Mouse (Mus musculus) neural tube, embryonic 11.5 days (tissue): ENCODE results near the gene Egfr. TPM values are rescaled to one million over a fixed set of nuclear protein-coding genes. Genes with fewer than 3 reads are reported as not detected.
A peak's percentile ranks its signal among the peaks of the same experiment; 100 is the strongest.

ENCODE experiments used
- ATAC-seq: fragments of 200-750 bp; cut with Nextera tagmentation; 2 replicates; pipeline ENCODE4 v1.8.0; 2017; ENCODE audit warnings: moderate number of reproducible peaks, mild to moderate bottlenecking, moderate TSS enrichment, moderate library complexity; ENCODE audit not compliant: insufficient read depth, low FRiP score, low TSS enrichment
- DNase-seq: peaks from one replicate; pipeline ENCODE4 v3.0.0-alpha.2; 2015; ENCODE audit warnings: low spot score
- H3K27ac ChIP-seq: fragments of 300-500 bp; sonication (generic); 2 replicates; pipeline ENCODE4 v1.5.1; 2014; ENCODE audit warnings: low read depth, mild to moderate bottlenecking, low read length
- H3K27me3 ChIP-seq: fragments of 300-500 bp; sonication (generic); 2 replicates; pipeline ENCODE4 v1.6.1; 2014; ENCODE audit warnings: mild to moderate bottlenecking, low read length, mixed read lengths; ENCODE audit not compliant: control insufficient read depth, insufficient read depth
- H3K36me3 ChIP-seq: fragments of 300-500 bp; sonication (generic); 2 replicates; pipeline ENCODE4 v1.6.1; 2014; ENCODE audit warnings: mild to moderate bottlenecking, low read length, moderate library complexity, mixed read lengths; ENCODE audit not compliant: control insufficient read depth, insufficient read depth
- H3K4me1 ChIP-seq: fragments of 300-500 bp; sonication (generic); 2 replicates; pipeline ENCODE4 v1.6.1; 2014; ENCODE audit warnings: low read length, mixed read lengths; ENCODE audit not compliant: control insufficient read depth, insufficient read depth
- H3K4me2 ChIP-seq: fragments of 300-500 bp; sonication (generic); 2 replicates; pipeline ENCODE4 v1.6.1; 2014; ENCODE audit warnings: low read depth, mild to moderate bottlenecking, moderate library complexity
- H3K4me3 ChIP-seq: fragments of 300-500 bp; sonication (generic); 2 replicates; pipeline ENCODE4 v1.5.1; 2014; ENCODE audit warnings: low read depth, low read length
- H3K9ac ChIP-seq: fragments of 300-500 bp; sonication (generic); 2 replicates; pipeline ENCODE4 v1.6.1; 2014; ENCODE audit warnings: mild to moderate bottlenecking, low read length
- H3K9me3 ChIP-seq: fragments of 300-500 bp; sonication (generic); 2 replicates; pipeline ENCODE4 v1.6.1; 2016; ENCODE audit warnings: low read length; ENCODE audit not compliant: control insufficient read depth
- WGBS: fragments of 180-500 bp; shearing (Covaris S2); extraction: QIAGEN DNeasy Blood & Tissue Kit; methylation state at CpG from one replicate; pipeline ENCODE4 v1.1.7; 2014; 5-methylcytosine and 5-hydroxymethylcytosine counted together
- polyA plus RNA-seq: library from polyadenylated mRNA; unstranded; fragments of >200 nt; fragmentation: Nextera tagmentation; extraction: Ambion mirVana; gene quantifications from 2 replicates; pipeline ENCODE4 v1.2.1, GENCODE M21; 2014

Egfr gene
- 2.6 and 4.9 TPM in 2 replicates for polyA plus RNA-seq

DNA sequence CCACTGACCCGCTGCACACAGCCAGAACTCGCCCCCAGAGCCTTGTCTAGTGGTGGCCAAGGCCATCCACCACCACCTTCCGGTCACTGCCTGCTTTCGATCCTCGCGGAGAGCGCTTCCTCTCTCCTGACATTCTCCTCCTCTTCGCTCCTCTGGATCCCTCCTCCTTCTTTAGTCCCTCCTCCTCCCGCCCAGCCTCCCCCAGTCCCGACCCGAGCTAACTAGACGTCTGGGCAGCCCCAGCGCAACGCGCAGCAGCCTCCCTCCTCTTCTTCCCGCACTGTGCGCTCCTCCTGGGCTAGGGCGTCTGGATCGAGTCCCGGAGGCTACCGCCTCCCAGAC lies at the start of gene Egfr:
TSS of gene Egfr (plus strand) at position 197 of the 342 bp plus-strand sequence.
- peak within 1 kb of the TSS; percentile 47 for H3K4me3 ChIP-seq
- H3K4me2 ChIP-seq: peak within 1 kb of the TSS; percentile 94
- H3K4me1 ChIP-seq: no peaks in the 10 kb centered on the region
- H3K36me3 ChIP-seq: no peaks in the 10 kb centered on the region
- peaks cover 30% of the 10 kb centered on the region for H3K27me3 ChIP-seq
- WGBS: 1% methylated on average over 20 of the region's 21 CpGs
- DNase-seq (no peak), ATAC-seq (peak; percentile 77)
- H3K9ac ChIP-seq: peak within 1 kb of the TSS; percentile 45
- no peak within 1 kb of the TSS for H3K27ac ChIP-seq
- H3K9me3 ChIP-seq: no peaks in the 10 kb centered on the region

DNA sequence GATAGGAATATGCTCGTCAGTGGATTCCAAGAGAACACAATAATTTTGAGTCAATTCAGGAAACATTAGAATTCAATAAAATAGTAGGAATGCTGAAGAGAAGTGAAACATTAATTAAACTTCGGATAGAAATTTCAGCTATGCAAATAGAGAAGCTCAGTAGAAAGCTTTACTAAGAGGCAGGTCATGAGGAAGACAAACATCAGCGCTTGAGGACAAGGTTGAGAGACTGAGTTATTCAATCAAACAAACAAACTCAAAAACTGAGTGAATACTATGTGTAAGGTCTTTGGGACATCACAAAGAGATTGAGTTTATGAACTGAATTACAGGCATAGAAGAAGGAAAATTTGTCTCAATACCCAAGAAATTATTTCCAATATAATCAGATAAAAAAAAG lies 48.8 kb upstream of the Egfr start:
- H3K27ac ChIP-seq: no peak overlapping the region
- no peaks in the 10 kb centered on the region for H3K9me3 ChIP-seq
- no peaks in the 10 kb centered on the region for H3K4me1 ChIP-seq
- no peaks in the 10 kb centered on the region for H3K36me3 ChIP-seq
- ATAC-seq: no peak
- no peak overlapping the region for H3K4me2 ChIP-seq
- H3K4me3 ChIP-seq: no peak overlapping the region
- no peak for DNase-seq
- H3K27me3 ChIP-seq: no peaks in the 10 kb centered on the region
- H3K9ac ChIP-seq: no peak overlapping the region
- WGBS: 91% methylated on average over 3 of the region's 3 CpGs

DNA sequence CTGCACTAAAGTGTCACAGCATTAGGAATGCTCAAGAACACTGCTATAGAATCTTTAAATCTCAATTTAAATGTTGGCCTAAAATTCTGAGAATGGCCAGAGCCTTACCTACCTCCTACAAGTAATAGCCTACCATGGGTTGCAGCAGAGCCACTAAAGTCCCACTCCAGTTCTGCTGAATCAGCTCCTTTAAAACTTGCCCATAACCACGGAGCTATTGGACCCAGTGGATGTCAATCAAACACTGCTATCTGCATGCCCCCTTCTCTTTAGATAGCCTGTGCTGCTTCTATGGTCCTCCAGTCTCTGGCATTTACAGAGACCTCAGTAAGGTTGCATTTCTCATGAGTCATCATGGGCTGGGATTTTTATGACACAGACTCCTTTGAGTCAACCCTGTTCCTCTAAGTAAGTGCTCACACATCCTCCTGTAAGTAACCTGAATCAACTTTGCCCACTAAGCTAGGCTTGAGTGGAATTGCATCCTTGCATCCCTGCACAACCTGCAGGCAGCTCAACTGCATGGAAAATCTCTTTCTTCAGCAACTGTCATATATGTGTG lies 16.8 kb upstream of the Egfr start:
- DNase-seq (no peak), ATAC-seq (no peak)
- no peak overlapping the region for H3K27ac ChIP-seq
- 58% methylated on average over 1 of the region's 1 CpGs for WGBS
- no peak overlapping the region for H3K4me3 ChIP-seq
- H3K9ac ChIP-seq: no peak overlapping the region
- no peak overlapping the region for H3K4me2 ChIP-seq
- H3K9me3 ChIP-seq: no peaks in the 10 kb centered on the region
- no peaks in the 10 kb centered on the region for H3K27me3 ChIP-seq
- H3K4me1 ChIP-seq: no peaks in the 10 kb centered on the region
- no peaks in the 10 kb centered on the region for H3K36me3 ChIP-seq

DNA sequence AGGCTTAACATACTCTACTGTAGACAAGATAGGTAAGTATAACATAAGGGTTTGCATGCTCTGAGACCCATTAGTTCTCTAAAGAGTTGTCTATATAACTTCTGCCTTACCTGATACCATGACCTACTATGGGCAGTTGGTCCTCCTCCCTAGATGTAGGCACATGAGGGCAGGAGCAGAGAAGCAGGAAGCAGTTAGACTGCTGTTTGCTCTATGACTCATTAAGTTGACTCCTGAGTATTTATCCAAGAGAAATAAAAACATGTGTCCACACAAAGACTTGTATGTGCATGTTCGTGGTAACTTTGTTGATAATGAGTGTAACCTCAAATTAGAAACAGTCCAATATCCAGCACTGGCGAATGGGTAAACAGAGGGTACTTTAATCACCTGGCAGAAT lies 14.7 kb upstream of the Egfr start:
- no peaks in the 10 kb centered on the region for H3K36me3 ChIP-seq
- no peaks in the 10 kb centered on the region for H3K27me3 ChIP-seq
- H3K9me3 ChIP-seq: no peaks in the 10 kb centered on the region
- H3K9ac ChIP-seq: no peak overlapping the region
- DNase-seq (no peak), ATAC-seq (no peak)
- no peak overlapping the region for H3K27ac ChIP-seq
- no peak overlapping the region for H3K4me2 ChIP-seq
- H3K4me1 ChIP-seq: no peaks in the 10 kb centered on the region
- WGBS: 77% methylated on average over 2 of the region's 2 CpGs
- H3K4me3 ChIP-seq: no peak overlapping the region

DNA sequence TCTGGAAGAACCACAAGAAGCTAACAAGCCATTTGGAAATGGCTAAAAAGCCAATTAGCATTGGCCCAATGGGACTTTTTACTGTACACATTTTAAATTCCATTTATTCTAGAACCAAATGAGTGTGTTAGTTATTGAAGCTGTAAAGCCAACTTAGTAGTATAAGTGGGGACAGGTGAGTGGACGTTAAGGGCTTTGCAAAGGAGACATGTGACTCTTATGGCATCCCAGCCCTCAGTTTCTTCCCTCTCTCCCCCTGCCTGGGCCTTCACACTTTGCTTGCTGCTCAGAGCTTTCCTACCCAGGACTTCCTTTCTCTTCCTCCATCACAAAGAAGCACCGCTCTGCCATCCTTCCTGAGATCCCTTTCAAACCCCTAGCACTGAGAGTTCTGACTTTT lies 13.3 kb upstream of the Egfr start:
- Histone ChIP-seq H3K27me3 (no peaks in the 10 kb centered on the region), H3K4me2 (no peak overlapping the region), H3K36me3 (no peaks in the 10 kb centered on the region), H3K9ac (no peak overlapping the region), H3K9me3 (no peaks in the 10 kb centered on the region), H3K27ac (no peak overlapping the region), H3K4me1 (no peaks in the 10 kb centered on the region), H3K4me3 (no peak overlapping the region)
- DNase-seq (no peak), ATAC-seq (no peak)
- WGBS: 81% methylated on average over 2 of the region's 2 CpGs

DNA sequence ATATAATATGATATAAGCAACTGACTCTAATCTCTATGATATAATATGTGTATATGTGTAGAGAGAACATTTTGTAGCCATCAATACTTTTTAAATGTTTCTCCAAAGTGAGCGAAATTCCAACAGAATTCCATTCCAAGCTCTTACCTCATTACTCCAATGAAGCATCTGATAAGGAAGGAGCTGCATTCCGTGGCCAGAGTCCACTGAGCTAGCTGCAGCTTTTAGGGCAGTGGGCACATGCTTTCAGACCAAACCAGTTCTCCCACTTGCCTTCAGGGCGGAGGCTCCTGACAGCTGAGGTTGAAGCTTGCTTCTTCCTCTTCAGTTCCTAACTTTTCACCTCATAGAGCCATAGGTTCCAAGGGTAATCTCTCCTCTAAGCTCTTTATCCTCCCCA lies 12.8 kb upstream of the Egfr start:
- no peak overlapping the region for H3K4me3 ChIP-seq
- DNase-seq (no peak), ATAC-seq (no peak)
- no peaks in the 10 kb centered on the region for H3K27me3 ChIP-seq
- H3K9ac ChIP-seq: no peak overlapping the region
- no peaks in the 10 kb centered on the region for H3K36me3 ChIP-seq
- 72% methylated on average over 3 of the region's 3 CpGs for WGBS
- H3K27ac ChIP-seq: no peak overlapping the region
- no peak overlapping the region for H3K4me2 ChIP-seq
- H3K4me1 ChIP-seq: no peaks in the 10 kb centered on the region
- H3K9me3 ChIP-seq: no peaks in the 10 kb centered on the region

DNA sequence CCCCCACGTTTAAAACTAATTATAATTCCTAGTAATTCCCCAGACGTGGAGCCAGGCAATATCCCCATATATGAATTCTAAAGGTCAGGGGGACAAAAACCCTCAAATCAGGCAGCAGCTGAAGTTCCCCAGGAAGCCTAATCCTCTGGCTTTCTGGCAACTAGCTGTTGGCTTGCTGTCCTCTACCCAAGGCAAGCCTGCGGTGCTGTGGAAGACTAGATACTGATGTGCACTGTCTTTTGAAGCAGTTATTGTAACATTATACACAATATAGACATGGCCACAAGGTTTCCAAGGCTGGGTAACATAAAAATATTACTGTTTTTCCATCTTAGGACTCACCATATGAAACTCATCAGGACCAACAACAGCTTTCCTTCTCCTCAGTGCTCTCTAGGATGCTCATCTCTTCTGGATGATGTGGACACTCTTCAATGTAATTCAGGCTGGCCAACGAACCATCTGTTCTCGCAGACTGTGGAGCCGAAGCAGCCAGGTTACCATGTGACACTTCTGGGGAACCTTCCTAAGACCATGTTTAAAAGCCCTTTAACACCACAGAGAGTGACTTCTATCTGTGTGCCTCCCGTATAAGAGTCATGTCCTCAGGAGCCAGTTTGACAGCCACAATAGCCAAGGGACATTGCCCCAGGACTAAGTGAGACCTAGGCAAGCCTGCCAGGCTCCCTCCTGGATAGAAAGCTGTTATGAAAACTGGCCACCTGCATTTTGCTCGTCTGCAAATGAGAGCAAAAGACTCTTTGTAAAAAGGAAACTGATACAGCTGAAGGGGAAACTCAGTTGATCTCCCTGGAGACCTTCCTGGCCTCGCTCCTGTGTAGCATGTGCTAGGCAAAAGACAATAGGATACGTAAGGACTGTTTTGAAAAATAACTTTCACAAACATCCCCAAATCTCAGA lies 11.1 kb upstream of the Egfr start:
- Histone ChIP-seq H3K9me3 (no peaks in the 10 kb centered on the region), H3K27ac (no peak overlapping the region), H3K27me3 (no peaks in the 10 kb centered on the region), H3K4me1 (no peaks in the 10 kb centered on the region), H3K36me3 (no peaks in the 10 kb centered on the region), H3K4me2 (no peak overlapping the region), H3K9ac (no peak overlapping the region), H3K4me3 (no peak overlapping the region)
- ATAC-seq (no peak), DNase-seq (no peak)
- 75% methylated on average over 10 of the region's 10 CpGs for WGBS

DNA sequence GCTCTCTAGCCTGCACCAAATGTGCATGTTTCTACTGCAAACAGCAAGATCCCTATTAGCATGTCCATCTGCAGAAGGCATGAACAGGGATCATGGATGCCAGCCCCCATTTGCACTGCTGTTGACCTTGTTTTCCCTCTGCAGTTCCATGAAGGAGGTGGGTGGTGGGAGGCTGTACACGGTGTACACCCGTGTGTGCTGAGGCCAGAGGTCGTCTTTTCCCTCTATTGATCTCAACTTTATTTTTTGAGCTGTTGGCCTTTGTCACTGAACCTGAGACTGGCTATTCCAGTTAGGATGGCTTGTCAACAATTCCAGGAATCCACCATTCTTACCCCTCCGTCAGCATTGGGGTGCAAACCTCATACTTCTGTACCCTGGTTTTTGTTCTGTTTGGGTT lies 9.8 kb upstream of the Egfr start:
- Histone ChIP-seq H3K27me3 (no peaks in the 10 kb centered on the region), H3K27ac (no peak overlapping the region), H3K4me2 (no peak overlapping the region), H3K36me3 (no peaks in the 10 kb centered on the region), H3K9me3 (no peaks in the 10 kb centered on the region), H3K9ac (no peak overlapping the region), H3K4me1 (no peaks in the 10 kb centered on the region), H3K4me3 (no peak overlapping the region)
- no peak for DNase-seq
- WGBS: 66% methylated on average over 4 of the region's 4 CpGs
- no peak for ATAC-seq

DNA sequence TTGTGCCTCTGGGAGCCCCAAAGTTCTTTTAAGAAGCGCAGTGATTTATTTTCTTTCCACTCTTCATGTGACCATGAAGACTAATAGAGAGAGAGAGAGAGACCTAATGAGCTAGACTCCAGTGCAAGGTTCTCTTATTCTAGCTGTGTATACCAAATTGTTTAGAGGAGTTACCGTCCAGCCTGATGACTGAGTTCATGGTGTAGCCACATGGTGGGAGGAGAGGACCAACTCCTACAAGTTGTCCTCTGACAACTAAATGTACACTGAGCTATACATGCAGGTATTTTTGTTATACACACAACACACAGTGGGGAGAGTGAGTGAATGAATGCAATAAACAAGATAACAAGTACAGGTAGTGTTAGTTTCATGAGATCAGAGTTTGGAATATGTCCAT lies 9.2 kb upstream of the Egfr start:
- no peaks in the 10 kb centered on the region for H3K4me1 ChIP-seq
- ATAC-seq (no peak), DNase-seq (no peak)
- no peak overlapping the region for H3K9ac ChIP-seq
- no peak overlapping the region for H3K4me3 ChIP-seq
- H3K4me2 ChIP-seq: no peak overlapping the region
- no peak overlapping the region for H3K27ac ChIP-seq
- 89% methylated on average over 2 of the region's 2 CpGs for WGBS
- no peaks in the 10 kb centered on the region for H3K36me3 ChIP-seq
- H3K9me3 ChIP-seq: no peaks in the 10 kb centered on the region
- H3K27me3 ChIP-seq: no peaks in the 10 kb centered on the region
